Mouse (Mus musculus) lung, postnatal 0 days (tissue): ENCODE measurements around the gene Pdzrn3. TPM values are rescaled to one million over a fixed set of nuclear protein-coding genes. Genes with fewer than 3 reads are reported as not detected.
A peak's percentile ranks its signal among the peaks of the same experiment; 100 is the strongest.

Experiments used
- ATAC-seq: fragments of 200-750 bp; cut with Nextera tagmentation; 2 replicates; pipeline ENCODE4 v1.8.0; 2017; ENCODE audit warnings: moderate library complexity
- DNase-seq: peaks from one replicate; pipeline ENCODE4 v3.0.0-alpha.2; 2016; ENCODE audit warnings: low spot score
- H3K27ac ChIP-seq: fragments of 300-500 bp; sonication (generic); 2 replicates; pipeline ENCODE4 v1.5.1; 2014; ENCODE audit warnings: antibody characterized with exemption, mild to moderate bottlenecking, low read length, mixed read lengths
- H3K27me3 ChIP-seq: fragments of 300-500 bp; sonication (generic); replicated peaks from 2 replicates; pipeline ENCODE4 v1.6.1; 2014; ENCODE audit warnings: low read length, mixed read lengths; ENCODE audit not compliant: insufficient read depth
- H3K36me3 ChIP-seq: fragments of 300-500 bp; sonication (generic); 2 replicates; pipeline ENCODE4 v1.6.1; 2014; ENCODE audit warnings: low read length, mixed read lengths; ENCODE audit not compliant: insufficient read depth
- H3K4me1 ChIP-seq: fragments of 300-500 bp; sonication (generic); 2 replicates; pipeline ENCODE4 v1.6.1; 2014; ENCODE audit warnings: antibody characterized with exemption, low read depth, low read length, mixed read lengths; ENCODE audit not compliant: insufficient read depth
- H3K4me2 ChIP-seq: fragments of 300-500 bp; sonication (generic); replicated peaks from 2 replicates; pipeline ENCODE4 v1.6.1; 2014; ENCODE audit warnings: low read depth, mild to moderate bottlenecking, low read length, moderate library complexity, mixed read lengths
- H3K4me3 ChIP-seq: fragments of 300-500 bp; sonication (generic); 2 replicates; pipeline ENCODE4 v1.5.1; 2014; ENCODE audit warnings: low read depth, low read length
- H3K9ac ChIP-seq: fragments of 300-500 bp; sonication (generic); replicated peaks from 2 replicates; pipeline ENCODE4 v1.6.1; 2014; ENCODE audit warnings: low read depth, mild to moderate bottlenecking
- H3K9me3 ChIP-seq: fragments of 300-500 bp; sonication (generic); 2 replicates; pipeline ENCODE4 v1.6.1; 2016; ENCODE audit warnings: low read length, mixed read lengths
- CTCF ChIP-seq: IDR thresholded peaks from 2 replicates; pipeline ENCODE4 v1.5.1; 2016; ENCODE audit warnings: antibody characterized with exemption, mild to moderate bottlenecking
- EP300 ChIP-seq: IDR thresholded peaks from 2 replicates; pipeline ENCODE4 v1.6.1; 2016; ENCODE audit warnings: antibody characterized with exemption, mild to moderate bottlenecking, control low read depth
- WGBS: fragments of 180-500 bp; shearing (Covaris S2); extraction: QIAGEN DNeasy Blood & Tissue Kit; methylation state at CpG from one replicate; pipeline ENCODE4 v1.1.7; 2014; 5-methylcytosine and 5-hydroxymethylcytosine counted together
- polyA plus RNA-seq: library from polyadenylated mRNA; unstranded; fragments of >200 nt; fragmentation: Nextera tagmentation; extraction: Ambion mirVana; gene quantifications from 2 replicates; pipeline ENCODE4 v1.2.1, GENCODE M21; 2015

Pdzrn3 gene
- polyA plus RNA-seq, 1 experiment from 2014 or later, result 7.4 TPM

GRCm38 (mm10) chr6:101328514-101328913 lies 49.2 kb downstream of the Pdzrn3 start:
- H3K36me3 ChIP-seq, result no peaks in the 10 kb centered on the region
- H3K9me3 ChIP-seq, result no peaks in the 10 kb centered on the region
- WGBS, result 21% methylated on average over 6 of the region's 6 CpGs
- TF ChIP-seq CTCF (no peak), EP300 (no peak)
- DNase-seq (peak; percentile 64), ATAC-seq (0 out of 2 replicates have a peak, but pooled peaks have one; percentile 34)
- no peak overlapping the region for H3K27ac ChIP-seq
- peaks cover 17% of the 10 kb centered on the region; the same call in 1 of the 2 replicates for H3K4me1 ChIP-seq
- H3K27me3 ChIP-seq, result no peaks in the 10 kb centered on the region
- H3K4me2 ChIP-seq, result no peak overlapping the region
- no peak overlapping the region for H3K9ac ChIP-seq
- H3K4me3 ChIP-seq, result no peak overlapping the region

- Histone ChIP-seq H3K4me2 (no peak overlapping the region), H3K4me1 (peaks cover 16% of the 10 kb centered on the region; the same call in 1 of the 2 replicates), H3K27me3 (no peaks in the 10 kb centered on the region), H3K9ac (no peak overlapping the region), H3K9me3 (no peaks in the 10 kb centered on the region), H3K27ac (no peak overlapping the region), H3K4me3 (no peak overlapping the region), H3K36me3 (no peaks in the 10 kb centered on the region)
- ATAC-seq, result no peak
- WGBS, result 60% methylated on average over 5 of the region's 5 CpGs
- TF ChIP-seq CTCF (no peak), EP300 (no peak)
- DNase-seq, result no peak
These were observed 50.0 kb downstream of the Pdzrn3 start for GRCm38 (mm10) chr6:101327741-101328140.

- DNase-seq, result no peak
- H3K4me1 ChIP-seq, result peaks cover 16% of the 10 kb centered on the region; the same call in 1 of the 2 replicates
- no peaks in the 10 kb centered on the region for H3K36me3 ChIP-seq
- H3K27ac ChIP-seq, result no peak overlapping the region
- no peak overlapping the region for H3K4me2 ChIP-seq
- H3K27me3 ChIP-seq, result no peaks in the 10 kb centered on the region
- no peak overlapping the region for H3K4me3 ChIP-seq
- 83% methylated on average over 3 of the region's 3 CpGs for WGBS
- ATAC-seq, result no peak
- no peak for TF ChIP-seq CTCF
- no peak for TF ChIP-seq EP300
- H3K9ac ChIP-seq, result no peak overlapping the region
- H3K9me3 ChIP-seq, result no peaks in the 10 kb centered on the region
These were observed 50.5 kb downstream of the Pdzrn3 start for GRCm38 (mm10) chr6:101327196-101327595.

- Histone ChIP-seq H3K27me3 (no peaks in the 10 kb centered on the region), H3K4me3 (no peak overlapping the region), H3K27ac (no peak overlapping the region), H3K4me2 (no peak overlapping the region), H3K36me3 (no peaks in the 10 kb centered on the region), H3K9me3 (no peaks in the 10 kb centered on the region), H3K9ac (no peak overlapping the region), H3K4me1 (peaks cover 8% of the 10 kb centered on the region; the same call in 1 of the 2 replicates)
- no peak for ATAC-seq
- TF ChIP-seq CTCF, result no peak
- no peak for TF ChIP-seq EP300
- 88% methylated on average over 3 of the region's 3 CpGs for WGBS
- DNase-seq, result no peak
These were observed 51.7 kb downstream of the Pdzrn3 start for GRCm38 (mm10) chr6:101325842-101326639.

- no peaks in the 10 kb centered on the region for H3K36me3 ChIP-seq
- H3K9me3 ChIP-seq, result no peaks in the 10 kb centered on the region
- ATAC-seq, result no peak
- WGBS, result 79% methylated on average over 3 of the region's 3 CpGs
- no peak overlapping the region for H3K4me3 ChIP-seq
- DNase-seq, result no peak
- no peak overlapping the region for H3K27ac ChIP-seq
- no peaks in the 10 kb centered on the region for H3K4me1 ChIP-seq
- H3K27me3 ChIP-seq, result no peaks in the 10 kb centered on the region
- no peak for TF ChIP-seq CTCF
- no peak for TF ChIP-seq EP300
- no peak overlapping the region for H3K4me2 ChIP-seq
- H3K9ac ChIP-seq, result no peak overlapping the region
These were observed 55.1 kb downstream of the Pdzrn3 start for GRCm38 (mm10) chr6:101322580-101322979.

- ATAC-seq, result peak; percentile 62
- WGBS, result 45% methylated on average over 3 of the region's 3 CpGs
- Histone ChIP-seq H3K36me3 (no peaks in the 10 kb centered on the region), H3K9me3 (no peaks in the 10 kb centered on the region), H3K4me3 (no peak overlapping the region), H3K27ac (no peak overlapping the region), H3K27me3 (no peaks in the 10 kb centered on the region), H3K4me1 (no peaks in the 10 kb centered on the region), H3K4me2 (no peak overlapping the region), H3K9ac (no peak overlapping the region)
- TF ChIP-seq CTCF (no peak), EP300 (no peak)
- peak; percentile 37 for DNase-seq
These were observed 57.3 kb downstream of the Pdzrn3 start for GRCm38 (mm10) chr6:101320386-101320785.
